Mouse (Mus musculus) NIH3T3 (cell line): ENCODE results near the gene Calml3.

Experiments
- DNase-seq: peaks from one replicate; pipeline ENCODE4 v3.0.0-alpha.2; 2012; ENCODE audit warnings: low read depth

The Calml3 gene

DNA sequence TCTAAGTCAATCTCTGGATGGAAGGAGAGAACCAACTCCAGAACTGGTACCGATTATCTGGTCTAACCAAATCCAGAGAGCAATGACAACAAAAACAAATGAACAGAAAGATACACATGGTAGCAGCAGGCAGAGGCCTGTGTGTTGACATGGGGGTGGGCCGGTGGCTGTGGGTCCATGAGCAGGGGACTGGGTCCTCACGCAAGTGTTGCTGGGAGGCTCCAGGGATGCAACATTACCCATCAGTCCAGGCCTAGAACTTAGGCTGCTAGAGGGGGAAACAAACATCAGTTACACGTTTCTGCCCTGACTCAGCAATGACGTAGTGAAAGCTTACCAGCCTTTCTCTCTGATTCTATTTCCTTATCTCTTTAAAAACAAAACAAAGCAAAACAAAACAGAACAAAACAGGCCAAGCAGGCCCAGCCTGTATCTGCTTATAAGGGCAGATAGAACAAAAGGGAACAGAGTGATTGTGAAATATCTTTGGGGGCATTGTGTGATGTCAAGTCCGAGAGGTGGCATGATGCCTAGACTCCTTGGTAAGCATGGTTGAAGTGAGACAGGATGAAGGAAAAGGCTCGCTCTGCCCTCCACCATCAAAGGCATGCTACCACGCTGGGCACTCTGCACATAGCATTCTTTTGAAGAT, 24.4 kb downstream of the Calml3 start:
- DNase-seq: peak; percentile 55

GRCm38 (mm10) chr13:3778591-3779364, 25.3 kb downstream of the Calml3 start:
- peak; percentile 75 for DNase-seq

DNA sequence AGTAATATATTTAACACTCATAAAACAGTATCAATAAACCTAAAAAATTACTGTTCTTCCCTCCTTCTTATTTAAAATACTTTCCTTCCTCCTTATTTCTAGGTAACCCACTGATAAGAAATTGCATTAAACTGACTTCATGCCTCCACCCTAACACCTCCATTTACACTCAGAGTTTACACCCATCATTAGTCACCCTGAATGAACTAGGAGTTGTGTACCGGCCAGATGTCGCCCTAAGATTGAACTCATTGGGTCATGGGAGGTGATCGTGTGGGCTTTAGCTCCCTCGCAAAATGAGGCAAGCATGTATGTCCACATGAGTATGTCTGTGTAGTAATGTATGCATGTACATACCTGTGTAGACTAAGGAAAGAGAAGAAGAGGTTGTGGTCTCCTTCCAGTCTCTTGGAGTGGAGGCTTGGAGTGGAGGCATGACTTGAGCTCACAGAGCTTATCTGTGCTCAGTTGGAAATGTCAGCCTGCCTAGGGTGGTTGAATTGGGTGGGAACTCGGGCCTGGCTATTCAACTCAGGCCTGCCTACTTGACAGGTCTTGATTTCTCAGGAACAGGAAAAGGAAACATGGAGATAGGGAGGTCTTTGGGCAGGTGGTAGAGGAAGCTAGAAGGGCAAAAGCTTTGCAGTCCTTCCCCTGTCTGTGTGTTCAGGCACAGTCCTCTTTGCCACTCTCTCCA, 26.8 kb downstream of the Calml3 start:
- DNase-seq: no peak

DNA sequence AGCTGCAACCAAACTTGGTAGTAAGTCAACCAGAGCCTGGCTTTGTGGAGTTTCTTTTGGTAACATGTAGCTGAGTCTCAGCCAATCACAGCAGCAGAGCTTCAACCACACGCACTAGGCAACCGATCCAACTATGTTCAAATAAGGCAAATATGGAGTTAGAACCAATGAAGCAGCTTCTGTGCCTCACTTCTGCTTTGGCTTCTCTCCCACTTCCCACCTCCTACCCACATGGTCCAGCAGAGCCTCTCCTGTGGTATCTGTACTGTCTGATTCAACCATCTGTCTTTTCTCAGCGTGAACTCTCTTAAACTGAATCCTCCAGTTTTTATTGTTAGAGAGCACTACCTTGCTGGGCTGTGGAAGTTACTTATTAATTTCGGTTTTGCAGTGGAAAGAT, 27.7 kb downstream of the Calml3 start:
- no peak for DNase-seq

GRCm38 (mm10) chr13:3774991-3775390, 29.1 kb downstream of the Calml3 start:
- DNase-seq: no peak

DNA sequence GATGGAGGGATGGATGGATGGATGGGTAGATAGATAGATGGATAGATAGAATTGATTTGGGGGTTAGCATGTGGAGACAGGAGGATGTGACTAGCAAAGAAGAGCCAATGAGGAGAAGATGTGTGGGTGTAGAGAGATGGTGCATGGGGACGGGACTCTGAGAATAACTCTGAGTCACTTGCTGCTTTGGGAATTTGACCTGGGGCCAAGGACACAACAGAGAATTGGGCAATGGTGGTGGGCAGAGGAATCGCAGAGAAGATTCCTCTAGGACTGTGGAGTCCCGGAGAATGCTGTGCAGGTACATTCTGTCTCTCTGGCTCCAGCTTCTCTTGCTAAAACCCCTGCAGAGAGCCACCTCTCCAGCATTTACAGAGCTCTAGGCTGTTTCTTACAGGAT, 29.8 kb downstream of the Calml3 start:
- peak; percentile 59 for DNase-seq

DNA sequence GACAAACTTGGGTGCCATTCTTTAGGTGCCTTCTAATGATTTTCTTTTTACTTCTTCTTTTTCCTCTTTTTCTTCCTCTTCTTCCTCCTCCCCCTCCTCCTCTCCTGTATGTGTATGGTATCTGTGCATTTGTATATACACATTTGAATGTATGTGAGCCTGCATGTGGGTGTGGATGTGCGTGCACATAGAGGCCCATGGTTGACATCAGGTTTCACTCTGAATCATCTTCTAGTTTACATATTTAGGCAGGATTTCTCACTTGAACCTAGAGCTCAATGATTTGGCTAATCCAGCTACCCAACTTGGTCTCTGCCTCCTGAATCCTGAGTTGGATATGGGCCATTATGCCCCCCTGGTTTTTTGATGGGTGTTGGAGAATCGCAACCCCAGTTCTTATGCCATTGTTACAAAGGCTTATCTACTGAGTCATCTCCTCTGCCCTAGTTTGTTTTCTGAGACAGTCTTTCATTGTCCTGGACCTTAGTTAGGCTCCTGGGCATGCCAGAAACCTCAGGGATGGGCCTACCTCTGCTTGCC, 30.9 kb downstream of the Calml3 start:
- DNase-seq: no peak

DNA sequence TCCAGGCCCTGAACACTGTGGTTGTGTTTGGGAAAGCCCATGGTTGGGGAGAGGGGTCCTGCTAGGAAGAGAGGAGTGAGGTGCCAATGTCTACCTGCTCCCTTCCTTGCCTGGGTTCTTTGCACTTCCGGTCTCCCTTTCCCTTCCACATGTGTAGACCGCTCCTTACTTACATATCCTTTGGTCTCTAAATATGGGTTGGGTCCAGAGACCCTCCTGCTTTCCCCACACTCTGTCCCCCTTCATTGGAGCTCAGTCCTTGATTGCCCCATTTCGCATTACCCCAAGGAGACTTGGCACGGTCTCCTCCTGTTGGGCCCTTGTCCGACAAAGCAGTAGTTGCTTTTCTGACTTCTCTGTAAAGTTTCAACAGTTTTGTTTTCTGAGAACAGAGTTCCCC, 32.9 kb downstream of the Calml3 start:
- DNase-seq: no peak

DNA sequence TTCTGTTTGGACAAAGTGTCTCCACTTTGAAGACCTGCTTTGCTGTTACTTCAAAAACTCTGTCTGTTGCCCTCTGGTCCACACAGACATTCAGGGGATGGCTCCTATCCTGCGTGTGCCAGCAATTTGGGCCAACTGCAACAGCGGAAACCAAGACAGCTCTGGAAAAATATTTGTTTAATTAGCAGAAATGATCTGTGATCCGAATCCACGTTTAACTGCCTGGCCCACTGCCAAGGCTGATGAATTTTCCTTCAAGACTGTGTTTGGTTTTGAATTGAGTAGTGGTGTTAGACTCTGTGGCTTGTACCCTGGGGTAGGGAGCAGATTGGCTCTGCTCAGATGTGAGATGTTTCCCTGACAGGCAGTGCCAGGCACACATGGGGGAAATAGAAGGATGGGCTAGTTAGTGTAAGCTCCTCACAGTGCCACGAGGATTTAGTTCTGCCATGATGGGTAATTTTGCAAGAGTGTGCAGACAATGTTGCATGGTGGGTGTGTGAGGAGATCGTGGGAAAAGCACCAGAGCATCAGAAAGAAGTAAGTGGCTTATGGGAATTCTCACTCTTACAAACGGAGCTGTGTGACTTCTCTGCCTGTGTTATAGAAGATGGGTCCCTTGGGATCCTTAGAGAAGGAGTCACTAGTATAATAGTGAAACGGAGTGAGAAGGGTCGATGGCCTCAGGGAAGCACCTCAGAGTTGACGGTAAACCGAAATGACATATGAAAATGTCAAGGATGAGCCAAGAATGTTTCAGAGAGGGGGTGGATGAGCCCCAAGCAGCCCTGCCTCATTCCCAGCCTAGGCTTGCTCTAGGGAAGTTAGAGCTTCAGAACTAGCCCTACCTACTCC, 33.7 kb downstream of the Calml3 start:
- peak; percentile 44 for DNase-seq

- peak; percentile 49 for DNase-seq
These were observed 34.6 kb downstream of the Calml3 start for GRCm38 (mm10) chr13:3769531-3769930.

DNA sequence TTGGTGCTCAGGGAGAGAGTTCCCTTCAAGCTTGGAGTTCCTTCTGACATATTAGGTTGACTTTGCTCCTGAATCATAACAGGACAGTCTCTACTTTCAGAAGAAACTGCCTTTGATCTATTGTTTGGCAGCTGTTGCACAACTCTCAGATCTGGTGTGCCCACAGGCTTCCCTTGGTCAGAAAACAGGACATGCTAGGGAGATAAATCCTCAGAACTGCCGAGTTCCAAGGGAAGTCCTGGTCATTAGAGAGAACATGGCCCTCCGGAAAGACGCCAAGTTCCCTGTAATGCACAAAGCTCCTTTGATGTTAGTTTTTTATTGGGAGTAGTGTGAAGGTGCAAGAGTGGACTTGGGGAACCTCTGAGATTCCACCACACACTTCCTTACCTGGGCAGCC, 35.5 kb downstream of the Calml3 start:
- no peak for DNase-seq

- peak; percentile 34 for DNase-seq
These were observed 37.0 kb downstream of the Calml3 start for GRCm38 (mm10) chr13:3767086-3767485.

DNA sequence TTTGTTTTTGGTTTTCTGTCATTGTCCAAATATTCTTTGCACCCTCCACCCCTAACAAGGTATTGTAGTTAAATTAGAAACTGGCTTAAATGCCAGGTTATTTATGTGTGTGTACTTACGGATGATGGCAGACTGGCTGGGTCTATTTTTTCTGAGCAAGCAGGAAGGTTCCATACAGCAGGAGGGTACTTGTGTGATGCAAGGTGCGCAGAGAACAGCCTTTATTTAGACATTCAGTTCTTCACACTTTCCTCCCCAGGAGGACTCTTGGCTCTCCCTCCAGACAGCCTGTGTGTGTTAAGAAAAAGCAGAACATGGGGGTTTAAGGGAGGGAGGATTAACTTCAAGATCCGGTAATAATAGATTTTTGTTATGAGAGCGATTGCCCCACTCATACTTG, 38.3 kb downstream of the Calml3 start:
- DNase-seq: no peak

- DNase-seq: no peak
These were observed 43.0 kb downstream of the Calml3 start for GRCm38 (mm10) chr13:3761131-3761530.

DNA sequence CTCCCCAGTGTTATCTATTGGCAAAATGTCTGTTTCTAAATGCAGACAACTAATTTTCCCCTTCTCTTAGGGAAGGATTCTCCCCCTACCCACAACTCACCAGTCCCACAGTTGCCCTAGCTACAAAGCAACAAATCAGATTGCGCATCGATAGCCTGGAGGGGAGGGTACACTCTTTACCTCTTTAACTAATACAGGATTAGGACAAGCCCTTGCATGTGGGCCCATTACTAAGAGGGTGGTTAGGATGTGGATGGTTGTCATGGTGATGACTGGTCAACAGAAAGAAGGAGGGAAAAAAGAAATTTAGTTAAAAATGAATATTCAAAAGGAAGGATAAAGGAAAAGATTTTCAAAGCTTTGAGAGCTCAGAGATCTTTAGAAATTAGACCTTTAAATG, 45.8 kb downstream of the Calml3 start:
- DNase-seq: no peak

- DNase-seq: no peak
These were observed 50.8 kb downstream of the Calml3 start for GRCm38 (mm10) chr13:3753291-3753690.
